Mouse (Mus musculus) forebrain, embryonic 15.5 days (tissue): ENCODE data around the gene Aox3. TPM values are rescaled to one million over a fixed set of nuclear protein-coding genes. Genes with fewer than 3 reads are reported as not detected.

Source experiments
- ATAC-seq: fragments of 200-750 bp; cut with Nextera tagmentation; replicated peaks from 2 replicates; pipeline ENCODE4 v1.8.0; 2017; ENCODE audit warnings: mild to moderate bottlenecking, moderate TSS enrichment, moderate library complexity
- H3K27ac ChIP-seq: fragments of 300-500 bp; sonication (generic); replicated peaks from 2 replicates; pipeline ENCODE4 v1.5.1; 2015; ENCODE audit warnings: mild to moderate bottlenecking, inconsistent platforms
- H3K27me3 ChIP-seq: fragments of 300-500 bp; sonication (generic); 2 replicates; pipeline ENCODE4 v1.6.1; 2015; ENCODE audit warnings: inconsistent platforms
- H3K36me3 ChIP-seq: fragments of 300-500 bp; sonication (generic); 2 replicates; pipeline ENCODE4 v1.6.1; 2015; ENCODE audit warnings: mild to moderate bottlenecking, inconsistent platforms
- H3K4me1 ChIP-seq: fragments of 300-500 bp; sonication (generic); 2 replicates; pipeline ENCODE4 v1.6.1; 2015; ENCODE audit warnings: inconsistent platforms
- H3K4me2 ChIP-seq: fragments of 300-500 bp; sonication (generic); replicated peaks from 2 replicates; pipeline ENCODE4 v1.6.1; 2015; ENCODE audit warnings: mild to moderate bottlenecking, inconsistent platforms
- H3K4me3 ChIP-seq: fragments of 300-500 bp; sonication (generic); 2 replicates; pipeline ENCODE4 v1.5.1; 2015; ENCODE audit warnings: mild to moderate bottlenecking, inconsistent platforms
- H3K9ac ChIP-seq: fragments of 300-500 bp; sonication (generic); replicated peaks from 2 replicates; pipeline ENCODE4 v1.6.1; 2015; ENCODE audit warnings: mild to moderate bottlenecking, inconsistent platforms
- H3K9me3 ChIP-seq: fragments of 300-500 bp; sonication (generic); 2 replicates; pipeline ENCODE4 v1.6.1; 2016; ENCODE audit warnings: inconsistent platforms
- WGBS: fragments of 180-500 bp; shearing (Covaris S2); methylation state at CpG from one replicate; pipeline ENCODE4 v1.1.7; 2015; ENCODE audit warnings: mixed read lengths; 5-methylcytosine and 5-hydroxymethylcytosine counted together
- polyA plus RNA-seq: library from polyadenylated mRNA; unstranded; fragments of >200 nt; fragmentation: Nextera tagmentation; extraction: Ambion mirVana; gene quantifications from 2 replicates; pipeline ENCODE4 v1.2.1, GENCODE M21; 2015

The Aox3 gene
- polyA plus RNA-seq, 1 experiment from 2014 or later: 0.38 TPM

DNA sequence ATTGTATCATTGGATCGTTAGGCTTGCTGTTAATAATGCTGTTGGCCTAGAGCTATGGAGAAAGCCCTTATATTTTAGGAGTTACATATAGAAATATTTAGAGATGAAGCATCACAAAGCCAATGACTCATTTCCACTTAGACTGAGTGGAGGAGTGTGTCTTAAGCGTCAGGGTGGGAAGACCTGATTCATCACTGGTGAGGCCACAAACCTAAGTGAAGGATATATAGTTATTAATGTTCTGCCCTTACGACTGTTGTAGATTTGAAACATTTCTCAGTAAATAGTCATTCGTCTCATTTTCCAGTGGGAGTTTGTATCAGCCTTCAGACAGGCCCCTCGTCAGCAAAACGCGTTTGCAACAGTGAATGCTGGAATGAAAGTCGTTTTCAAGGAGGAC is 39.3 kb downstream of the Aox3 start:
- 87% methylated on average over 8 of the region's 8 CpGs for WGBS
- no peaks in the 10 kb centered on the region for H3K27me3 ChIP-seq
- H3K9me3 ChIP-seq: no peaks in the 10 kb centered on the region
- H3K4me1 ChIP-seq: no peaks in the 10 kb centered on the region
- no peak for ATAC-seq
- no peak overlapping the region for H3K4me2 ChIP-seq
- H3K36me3 ChIP-seq: no peaks in the 10 kb centered on the region
- H3K4me3 ChIP-seq: no peak overlapping the region
- H3K27ac ChIP-seq: no peak overlapping the region
- H3K9ac ChIP-seq: no peak overlapping the region

DNA sequence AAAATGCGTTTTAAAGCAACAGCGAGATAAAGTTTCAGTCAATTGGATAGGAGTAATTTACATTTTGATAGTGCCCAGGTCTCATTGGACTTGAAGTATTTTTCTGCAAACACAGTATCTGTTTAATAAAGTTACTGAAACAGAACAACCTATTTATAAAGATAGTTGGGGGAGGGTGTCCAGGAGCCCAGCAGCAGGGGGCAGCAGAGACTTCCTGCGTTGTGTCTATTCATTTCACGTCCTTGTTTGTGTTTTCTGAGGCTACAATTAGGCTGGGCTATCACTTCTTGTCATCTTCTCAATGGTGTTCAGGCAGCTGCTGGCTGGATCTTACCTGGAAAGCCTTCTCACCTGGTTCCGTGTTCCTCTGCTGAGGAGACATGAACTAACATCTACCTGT is 43.8 kb downstream of the Aox3 start:
- no peak for ATAC-seq
- H3K27me3 ChIP-seq: no peaks in the 10 kb centered on the region
- no peak overlapping the region for H3K27ac ChIP-seq
- H3K4me1 ChIP-seq: no peaks in the 10 kb centered on the region
- H3K4me2 ChIP-seq: no peak overlapping the region
- no peak overlapping the region for H3K4me3 ChIP-seq
- H3K36me3 ChIP-seq: no peaks in the 10 kb centered on the region
- H3K9me3 ChIP-seq: no peaks in the 10 kb centered on the region
- no peak overlapping the region for H3K9ac ChIP-seq
- WGBS: 58% methylated on average over 5 of the region's 5 CpGs

DNA sequence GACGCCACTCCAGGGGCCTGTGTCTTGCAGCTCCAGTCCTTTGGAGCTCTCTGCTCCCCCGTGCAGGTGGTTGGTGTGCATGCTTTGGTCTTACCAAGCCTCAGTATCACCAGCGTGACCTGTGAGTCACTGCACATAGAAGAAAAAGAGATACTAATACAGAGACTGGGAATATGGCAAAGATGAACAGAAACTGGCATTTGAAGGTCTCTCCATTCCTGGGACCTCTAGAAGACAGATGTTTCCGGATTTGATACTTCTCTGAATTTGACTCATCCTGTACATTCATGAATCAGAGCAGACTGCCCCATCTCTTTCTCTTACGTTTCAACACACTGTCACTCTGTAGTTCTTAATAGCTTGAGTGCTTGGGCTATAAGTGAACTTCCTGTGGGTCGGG is 57.0 kb downstream of the Aox3 start:
- Histone ChIP-seq H3K27ac (no peak overlapping the region), H3K4me3 (no peak overlapping the region), H3K4me2 (no peak overlapping the region), H3K36me3 (no peaks in the 10 kb centered on the region), H3K9ac (no peak overlapping the region), H3K4me1 (no peaks in the 10 kb centered on the region), H3K27me3 (no peaks in the 10 kb centered on the region), H3K9me3 (no peaks in the 10 kb centered on the region)
- no peak for ATAC-seq
- WGBS: 79% methylated on average over 6 of the region's 6 CpGs

DNA sequence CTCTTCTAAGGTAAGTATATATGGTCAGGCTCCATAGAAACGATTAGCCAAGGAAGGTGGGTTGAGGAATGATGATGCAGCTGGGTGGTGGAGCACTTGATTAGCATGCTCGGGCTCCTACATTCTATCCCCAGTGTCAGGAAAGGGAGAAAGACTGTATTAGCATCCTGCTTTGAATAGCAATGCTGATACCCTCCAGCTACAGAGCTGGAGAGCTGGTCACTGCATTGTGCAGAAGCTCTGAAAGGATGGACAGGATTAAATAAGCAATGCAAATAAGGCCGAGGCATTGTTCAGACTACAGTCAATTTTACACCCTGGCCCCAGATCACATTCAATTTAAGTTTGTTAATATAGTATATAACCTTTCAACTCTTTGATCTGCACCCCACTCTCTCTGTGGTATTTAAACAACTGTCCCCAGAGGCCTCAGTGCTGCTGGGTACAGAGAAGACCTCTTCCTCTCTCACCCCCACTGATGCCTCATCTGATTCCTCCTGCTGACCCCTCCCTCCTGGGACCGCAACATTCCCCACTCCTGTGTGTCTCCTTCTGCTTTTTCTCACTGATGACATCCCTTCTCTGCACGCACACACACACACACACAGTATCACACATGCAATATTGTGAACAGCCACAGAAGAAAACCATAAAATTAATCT is 75.7 kb downstream of the Aox3 start:
- Histone ChIP-seq H3K9ac (no peak overlapping the region), H3K4me2 (no peak overlapping the region)

DNA sequence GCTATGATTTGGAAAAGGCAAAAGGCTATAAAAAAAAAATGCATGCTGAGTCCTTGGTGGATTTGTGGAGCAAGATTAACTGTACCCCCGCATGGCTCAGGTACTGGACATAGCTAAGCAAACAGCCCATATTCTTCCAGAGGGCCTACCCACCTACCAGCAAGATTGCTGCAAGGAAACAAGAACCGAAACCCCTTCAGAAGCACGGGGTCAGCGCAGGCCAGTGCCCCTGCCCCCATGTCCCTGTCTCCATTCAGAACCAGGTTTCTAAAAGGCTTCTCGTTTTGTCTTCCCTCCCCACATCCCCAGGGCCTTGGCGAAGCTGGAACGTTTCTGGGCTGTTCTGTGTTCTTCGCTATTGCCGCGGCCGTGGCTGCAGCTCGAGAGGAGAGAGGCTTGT is 81.4 kb downstream of the Aox3 start:
- Histone ChIP-seq H3K27me3 (no peaks in the 10 kb centered on the region), H3K9ac (no peak overlapping the region), H3K36me3 (no peaks in the 10 kb centered on the region), H3K4me3 (no peak overlapping the region), H3K4me2 (no peak overlapping the region), H3K4me1 (peaks cover 8% of the 10 kb centered on the region), H3K27ac (no peak overlapping the region), H3K9me3 (no peaks in the 10 kb centered on the region)
- no peak for ATAC-seq
- 84% methylated on average over 12 of the region's 12 CpGs for WGBS

More for the DNA sequence above, 75.7 kb downstream of the Aox3 start:
- WGBS: 44% methylated on average over 5 of the region's 5 CpGs
- no peak for ATAC-seq
- no peak overlapping the region for H3K4me3 ChIP-seq
- H3K36me3 ChIP-seq: no peaks in the 10 kb centered on the region
- H3K27ac ChIP-seq: no peak overlapping the region
- H3K9me3 ChIP-seq: no peaks in the 10 kb centered on the region
- H3K4me1 ChIP-seq: no peaks in the 10 kb centered on the region
- H3K27me3 ChIP-seq: no peaks in the 10 kb centered on the region

DNA sequence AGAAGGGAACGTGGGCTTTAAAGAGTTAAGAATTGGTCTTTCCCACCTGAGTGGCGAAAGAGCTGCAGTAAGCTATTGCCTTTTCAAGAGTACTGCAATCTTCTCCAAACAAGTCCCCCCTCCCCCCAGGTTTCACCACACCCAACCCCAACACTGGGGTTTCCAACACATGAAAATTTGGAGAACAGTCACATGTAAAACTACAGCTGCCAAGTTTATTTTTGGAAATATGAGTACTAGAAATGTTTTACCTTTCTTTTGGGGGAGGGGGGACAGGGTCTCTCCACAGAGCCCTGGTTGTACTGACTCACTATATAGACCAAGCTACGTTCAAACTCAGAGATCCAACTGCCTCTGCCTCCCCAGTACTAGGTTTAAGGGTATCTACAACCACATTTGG is 82.1 kb downstream of the Aox3 start:
- H3K27me3 ChIP-seq: no peaks in the 10 kb centered on the region
- H3K9ac ChIP-seq: no peak overlapping the region
- H3K27ac ChIP-seq: no peak overlapping the region
- H3K4me2 ChIP-seq: no peak overlapping the region
- H3K9me3 ChIP-seq: no peaks in the 10 kb centered on the region
- no peak for ATAC-seq
- no peak overlapping the region for H3K4me3 ChIP-seq
- WGBS: 80% methylated on average over 3 of the region's 3 CpGs
- peaks cover 8% of the 10 kb centered on the region for H3K4me1 ChIP-seq
- H3K36me3 ChIP-seq: no peaks in the 10 kb centered on the region

DNA sequence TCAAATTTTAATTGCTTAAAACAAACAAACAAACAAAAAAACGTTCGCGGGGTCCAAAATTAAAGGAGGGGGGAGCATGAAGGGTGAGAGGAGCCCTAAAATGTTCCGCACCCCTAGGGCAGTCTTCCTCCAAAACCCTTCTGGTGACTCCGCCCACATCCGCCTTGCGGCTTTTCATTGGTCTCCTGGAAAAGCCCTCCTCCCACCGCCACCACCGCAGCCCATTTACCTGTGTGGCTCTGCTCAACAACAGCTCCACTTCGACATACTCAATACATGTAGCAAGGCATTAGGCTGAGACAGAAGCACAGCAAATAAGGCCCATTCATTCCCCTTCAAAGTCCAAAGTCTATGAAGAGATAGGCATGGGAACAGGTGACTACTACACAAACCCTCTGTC is 82.6 kb downstream of the Aox3 start:
- no peak overlapping the region for H3K4me2 ChIP-seq
- no peak overlapping the region for H3K9ac ChIP-seq
- no peak overlapping the region for H3K4me3 ChIP-seq
- no peaks in the 10 kb centered on the region for H3K9me3 ChIP-seq
- peaks cover 8% of the 10 kb centered on the region for H3K4me1 ChIP-seq
- H3K36me3 ChIP-seq: no peaks in the 10 kb centered on the region
- H3K27ac ChIP-seq: no peak overlapping the region
- ATAC-seq: no peak
- H3K27me3 ChIP-seq: no peaks in the 10 kb centered on the region
- 16% methylated on average over 10 of the region's 10 CpGs for WGBS

DNA sequence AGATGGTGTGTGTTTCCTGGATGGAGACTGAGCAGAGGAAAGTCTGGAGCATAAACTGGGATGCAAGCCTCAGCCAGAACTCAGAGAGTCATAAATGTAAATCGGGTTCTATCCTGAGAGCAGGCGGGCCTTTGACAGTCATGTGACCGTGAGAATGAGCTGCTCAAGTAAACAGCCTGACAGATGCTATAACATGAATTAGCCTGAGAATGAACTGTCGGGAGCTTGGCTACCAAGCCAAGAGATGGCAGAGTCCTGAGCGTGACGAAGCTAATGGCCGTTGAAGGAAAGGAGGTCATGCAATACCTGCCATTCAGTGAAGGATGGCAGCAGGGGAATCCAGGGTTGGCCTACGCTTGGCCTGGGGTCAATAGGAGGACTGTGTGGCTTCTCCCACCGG is 84.1 kb downstream of the Aox3 start:
- ATAC-seq: peak; percentile 86
- Histone ChIP-seq H3K36me3 (no peaks in the 10 kb centered on the region), H3K27me3 (no peaks in the 10 kb centered on the region), H3K4me3 (no peak overlapping the region), H3K4me2 (no peak overlapping the region), H3K27ac (no peak overlapping the region), H3K9me3 (no peaks in the 10 kb centered on the region), H3K4me1 (peaks cover 8% of the 10 kb centered on the region), H3K9ac (no peak overlapping the region)
- WGBS: 60% methylated on average over 9 of the region's 9 CpGs

DNA sequence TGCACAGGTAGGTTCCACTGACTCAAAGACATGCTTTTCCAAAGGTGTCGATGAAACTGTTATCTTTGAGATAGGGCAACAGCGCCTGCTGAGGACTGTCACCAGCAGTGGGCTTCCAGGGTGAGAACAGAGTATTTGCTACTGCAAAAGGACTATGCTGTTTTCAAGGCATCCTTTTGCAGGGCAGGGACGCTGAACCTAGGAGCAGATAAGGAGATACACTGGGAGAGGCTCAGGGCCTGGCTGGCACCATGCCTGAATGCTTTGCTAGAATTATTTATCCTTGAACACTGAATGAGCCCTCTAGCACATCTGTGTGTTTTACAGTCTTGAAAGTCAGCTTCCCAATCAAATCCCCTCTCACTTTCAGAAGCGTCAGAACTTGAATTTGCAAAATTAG is 85.5 kb downstream of the Aox3 start:
- Histone ChIP-seq H3K27ac (no peak overlapping the region), H3K36me3 (no peaks in the 10 kb centered on the region), H3K9ac (no peak overlapping the region), H3K9me3 (no peaks in the 10 kb centered on the region), H3K4me1 (peaks cover 8% of the 10 kb centered on the region), H3K4me3 (no peak overlapping the region), H3K4me2 (no peak overlapping the region), H3K27me3 (no peaks in the 10 kb centered on the region)
- WGBS: 80% methylated on average over 4 of the region's 4 CpGs
- ATAC-seq: no peak

DNA sequence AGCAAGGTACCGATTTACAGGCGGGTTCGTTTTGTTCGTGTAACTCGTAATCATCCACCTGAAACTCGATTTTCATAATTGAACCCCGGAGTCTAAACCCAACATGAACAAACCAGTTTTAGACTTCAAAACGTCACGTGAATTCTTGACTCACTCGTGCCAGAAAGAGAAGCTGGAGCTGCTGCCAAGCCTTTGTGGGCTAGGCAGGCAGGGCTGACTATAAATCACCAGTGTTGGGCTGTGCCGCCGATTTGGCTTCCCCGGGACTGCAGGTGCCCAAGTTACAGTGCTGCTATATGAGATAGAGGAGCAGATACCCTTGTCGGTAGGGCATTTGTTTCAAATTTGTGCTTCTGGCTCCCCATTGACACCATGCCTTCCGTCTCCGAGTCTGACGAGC is 97.3 kb downstream of the Aox3 start, which contains the start of gene Aox4:
TSS of gene Aox4 (plus strand) at position 195 of the 400 bp plus-strand sequence.
- H3K9ac ChIP-seq: peak within 1 kb of the TSS; percentile 7; the same call in 1 of the 2 replicates
- H3K4me3 ChIP-seq: no peak within 1 kb of the TSS
- H3K9me3 ChIP-seq: no peaks in the 10 kb centered on the region
- no peaks in the 10 kb centered on the region for H3K36me3 ChIP-seq
- 68% methylated on average over 17 of the region's 17 CpGs for WGBS
- no peak for ATAC-seq
- peak within 1 kb of the TSS; percentile 55 for H3K27ac ChIP-seq
- H3K4me1 ChIP-seq: peaks cover 10% of the 10 kb centered on the region; the same call in 1 of the 2 replicates
- H3K27me3 ChIP-seq: no peaks in the 10 kb centered on the region
- peak within 1 kb of the TSS; percentile 7 for H3K4me2 ChIP-seq

DNA sequence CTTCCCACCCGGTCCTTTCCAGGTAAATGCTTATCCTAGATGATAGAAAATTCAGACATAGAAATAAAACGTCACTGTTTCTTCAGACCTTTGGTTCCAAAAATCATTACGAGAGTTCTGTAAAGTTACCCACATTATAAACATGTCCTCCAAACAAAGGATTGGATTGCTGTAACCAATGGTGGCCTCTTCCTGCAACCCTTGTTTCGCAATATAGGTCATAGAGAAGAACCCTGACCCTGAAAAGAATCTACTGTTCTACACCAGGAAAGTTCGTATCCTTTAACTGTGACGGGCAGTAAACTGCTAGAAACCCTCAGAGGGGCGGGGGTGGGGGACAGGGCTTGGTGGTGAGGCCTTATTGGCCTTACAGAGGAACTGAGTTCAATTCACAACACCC is 99.9 kb downstream of the Aox3 start:
- Histone ChIP-seq H3K36me3 (no peaks in the 10 kb centered on the region), H3K4me3 (no peak overlapping the region), H3K27ac (no peak overlapping the region), H3K27me3 (no peaks in the 10 kb centered on the region), H3K9ac (no peak overlapping the region), H3K9me3 (no peaks in the 10 kb centered on the region), H3K4me1 (peaks cover 24% of the 10 kb centered on the region), H3K4me2 (no peak overlapping the region)
- WGBS: 92% methylated on average over 7 of the region's 7 CpGs
- ATAC-seq: no peak

DNA sequence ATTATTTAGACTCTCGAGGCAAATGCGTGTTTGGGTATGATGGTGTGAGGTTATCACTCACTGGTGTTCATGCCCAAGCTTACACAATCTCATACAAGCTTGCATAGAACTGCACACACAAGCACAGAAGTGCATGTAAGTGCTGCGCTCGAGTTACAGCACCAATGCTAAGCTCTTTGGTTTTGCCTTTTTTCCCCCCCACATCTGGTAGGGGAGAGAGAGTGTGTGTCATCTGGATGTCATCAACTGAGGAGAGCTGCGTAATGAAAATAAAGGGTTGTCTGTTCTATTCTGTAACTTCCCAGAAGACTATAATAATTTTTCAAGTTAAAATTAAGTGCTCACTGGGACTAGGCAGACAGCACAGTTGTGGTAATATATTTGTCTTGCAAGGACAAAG is 100.9 kb downstream of the Aox3 start:
- no peak for ATAC-seq
- Histone ChIP-seq H3K27ac (no peak overlapping the region), H3K9ac (no peak overlapping the region), H3K36me3 (no peaks in the 10 kb centered on the region), H3K4me3 (no peak overlapping the region), H3K9me3 (no peaks in the 10 kb centered on the region), H3K4me2 (no peak overlapping the region), H3K27me3 (no peaks in the 10 kb centered on the region), H3K4me1 (peaks cover 24% of the 10 kb centered on the region)
- WGBS: 91% methylated on average over 5 of the region's 5 CpGs

DNA sequence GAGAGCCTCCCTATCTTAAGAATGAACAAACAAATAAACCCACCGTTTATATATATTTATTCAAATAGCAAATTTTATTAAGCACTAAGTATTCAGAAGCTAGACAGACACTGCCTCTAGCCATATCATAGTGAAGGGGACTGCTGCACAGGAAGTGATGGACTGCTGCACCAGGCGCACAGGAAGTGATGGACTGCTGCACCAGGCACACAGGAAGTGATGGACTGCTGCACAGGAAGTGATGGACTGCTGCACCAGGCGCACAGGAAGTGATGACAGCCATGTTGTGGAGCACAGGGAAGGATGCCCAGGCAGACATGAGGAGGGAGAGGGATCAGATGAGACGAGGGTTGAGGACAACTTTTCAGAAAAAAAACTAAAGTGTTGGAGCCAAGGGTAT is 102.4 kb downstream of the Aox3 start:
- Histone ChIP-seq H3K36me3 (no peaks in the 10 kb centered on the region), H3K9me3 (no peaks in the 10 kb centered on the region), H3K27me3 (no peaks in the 10 kb centered on the region), H3K4me2 (no peak overlapping the region), H3K4me3 (no peak overlapping the region), H3K9ac (no peak overlapping the region), H3K4me1 (peaks cover 22% of the 10 kb centered on the region), H3K27ac (peak overlapping the region; percentile 76)
- 90% methylated on average over 4 of the region's 4 CpGs for WGBS
- no peak for ATAC-seq
